Mouse (Mus musculus): ENCODE data around the gene Usp12.

- TF ChIP-seq CTCF (IDR thresholded peaks at IDR 0.05; ENCODE audit: low read depth, low read length) (no peak), POLR2A (IDR thresholded peaks at IDR 0.05; ENCODE audit: extremely low read depth, insufficient read depth, low read length) (no peak)
These were observed 99.3 kb downstream of the Usp12 start for GRCm38 (mm10) chr5:146695543-146695942.
